Mouse (Mus musculus): ENCODE data around the gene Sufu. TPM values are rescaled to one million over a fixed set of nuclear protein-coding genes. Genes with fewer than 3 reads are reported as not detected.

Gene Sufu
- polyA plus RNA-seq, 1 experiment = 0.73 TPM

GRCm38 (mm10) chr19:46517529-46518351 lies 121.0 kb downstream of the Sufu start:
- TF ChIP-seq TAL1 (IDR thresholded peaks at IDR 0.05; ENCODE audit: low read length) = no peak
- Histone ChIP-seq H3K4me3 (replicated peaks) (no peak overlapping the region), H3K9me3 (ENCODE audit: control insufficient read depth, low read length) (no peaks in the 10 kb centered on the region), H3K4me1 (ENCODE audit: control insufficient read depth) (peaks cover 44% of the 10 kb centered on the region), H3K36me3 (ENCODE audit: control insufficient read depth) (peaks cover 41% of the 10 kb centered on the region), H3K27me3 (ENCODE audit: control insufficient read depth) (peaks cover 12% of the 10 kb centered on the region)

GRCm38 (mm10) chr19:46518352-46518787 lies 121.7 kb downstream of the Sufu start:
- peaks cover 16% of the 10 kb centered on the region for H3K27me3 ChIP-seq (ENCODE audit: control insufficient read depth)
- H3K9me3 ChIP-seq (ENCODE audit: control insufficient read depth, low read length) = no peaks in the 10 kb centered on the region
- no peak overlapping the region for H3K4me3 ChIP-seq (replicated peaks)
- H3K4me1 ChIP-seq (ENCODE audit: control insufficient read depth) = peaks cover 49% of the 10 kb centered on the region
- no peak for TF ChIP-seq GATA1 (IDR thresholded peaks at IDR 0.05; ENCODE audit: low read length)
- TF ChIP-seq TAL1 (IDR thresholded peaks at IDR 0.05; ENCODE audit: low read length) = no peak
- H3K36me3 ChIP-seq (ENCODE audit: control insufficient read depth) = peaks cover 34% of the 10 kb centered on the region

GRCm38 (mm10) chr19:46518828-46519621 lies 122.3 kb downstream of the Sufu start:
- Histone ChIP-seq H3K36me3 (ENCODE audit: control insufficient read depth) (peaks cover 29% of the 10 kb centered on the region), H3K9me3 (ENCODE audit: control insufficient read depth, low read length) (no peaks in the 10 kb centered on the region), H3K27me3 (ENCODE audit: control insufficient read depth) (peaks cover 23% of the 10 kb centered on the region), H3K4me3 (replicated peaks) (no peak overlapping the region), H3K4me1 (ENCODE audit: control insufficient read depth) (peaks cover 54% of the 10 kb centered on the region)
- TF ChIP-seq TAL1 (IDR thresholded peaks at IDR 0.05; ENCODE audit: low read length) (no peak), GATA1 (IDR thresholded peaks at IDR 0.05; ENCODE audit: low read length) (no peak)

GRCm38 (mm10) chr19:46521698-46522097 lies 125.0 kb downstream of the Sufu start:
- Histone ChIP-seq H3K4me3 (replicated peaks) (no peak overlapping the region), H3K9me3 (ENCODE audit: control insufficient read depth, low read length) (no peaks in the 10 kb centered on the region), H3K36me3 (ENCODE audit: control insufficient read depth) (peaks cover 5% of the 10 kb centered on the region), H3K27me3 (ENCODE audit: control insufficient read depth) (peaks cover 47% of the 10 kb centered on the region), H3K4me1 (ENCODE audit: control insufficient read depth) (peaks cover 55% of the 10 kb centered on the region)
- TF ChIP-seq GATA1 (IDR thresholded peaks at IDR 0.05; ENCODE audit: low read length) (no peak), TAL1 (IDR thresholded peaks at IDR 0.05; ENCODE audit: low read length) (no peak)

GRCm38 (mm10) chr19:46522433-46523044 lies 125.8 kb downstream of the Sufu start:
- no peaks in the 10 kb centered on the region; the same call in 1 of the 2 replicates for H3K36me3 ChIP-seq (ENCODE audit: control insufficient read depth)
- peaks cover 52% of the 10 kb centered on the region for H3K4me1 ChIP-seq (ENCODE audit: control insufficient read depth)
- H3K27me3 ChIP-seq (ENCODE audit: control insufficient read depth) = peaks cover 54% of the 10 kb centered on the region
- H3K4me3 ChIP-seq (replicated peaks) = no peak overlapping the region
- H3K9me3 ChIP-seq (ENCODE audit: control insufficient read depth, low read length) = no peaks in the 10 kb centered on the region
- TF ChIP-seq TAL1 (IDR thresholded peaks at IDR 0.05; ENCODE audit: low read length) (no peak), GATA1 (IDR thresholded peaks at IDR 0.05; ENCODE audit: low read length) (no peak)

- Histone ChIP-seq H3K4me3 (replicated peaks) (no peak overlapping the region), H3K4me1 (ENCODE audit: control insufficient read depth) (peaks cover 51% of the 10 kb centered on the region), H3K27me3 (ENCODE audit: control insufficient read depth) (peaks cover 60% of the 10 kb centered on the region), H3K36me3 (ENCODE audit: control insufficient read depth) (no peaks in the 10 kb centered on the region), H3K9me3 (ENCODE audit: control insufficient read depth, low read length) (no peaks in the 10 kb centered on the region)
- no peak for TF ChIP-seq GATA1 (IDR thresholded peaks at IDR 0.05; ENCODE audit: low read length)
Observed at GRCm38 (mm10) chr19:46523131-46523479, 126.4 kb downstream of the Sufu start.

- Histone ChIP-seq H3K36me3 (ENCODE audit: control insufficient read depth) (no peaks in the 10 kb centered on the region), H3K4me3 (replicated peaks) (no peak overlapping the region), H3K27me3 (ENCODE audit: control insufficient read depth) (peaks cover 65% of the 10 kb centered on the region), H3K9me3 (ENCODE audit: control insufficient read depth, low read length) (no peaks in the 10 kb centered on the region), H3K4me1 (ENCODE audit: control insufficient read depth) (peaks cover 51% of the 10 kb centered on the region)
- TF ChIP-seq TAL1 (IDR thresholded peaks at IDR 0.05; ENCODE audit: low read length) (no peak), GATA1 (IDR thresholded peaks at IDR 0.05; ENCODE audit: low read length) (no peak)
Observed at GRCm38 (mm10) chr19:46523480-46524151, 126.9 kb downstream of the Sufu start.

GRCm38 (mm10) chr19:46524152-46524544 lies 127.5 kb downstream of the Sufu start:
- H3K4me3 ChIP-seq (replicated peaks) = no peak overlapping the region
- no peaks in the 10 kb centered on the region for H3K36me3 ChIP-seq (ENCODE audit: control insufficient read depth)
- H3K9me3 ChIP-seq (ENCODE audit: control insufficient read depth, low read length) = no peaks in the 10 kb centered on the region
- H3K27me3 ChIP-seq (ENCODE audit: control insufficient read depth) = peaks cover 70% of the 10 kb centered on the region
- TF ChIP-seq GATA1 (IDR thresholded peaks at IDR 0.05; ENCODE audit: low read length) = no peak
- TF ChIP-seq TAL1 (IDR thresholded peaks at IDR 0.05; ENCODE audit: low read length) = no peak
- peaks cover 52% of the 10 kb centered on the region for H3K4me1 ChIP-seq (ENCODE audit: control insufficient read depth)

Measured in erythroblast, embryonic 14.5 days (primary cell).